26 mouse cellular contexts compared by ENCODE assay signal in the genomic region with DNA sequence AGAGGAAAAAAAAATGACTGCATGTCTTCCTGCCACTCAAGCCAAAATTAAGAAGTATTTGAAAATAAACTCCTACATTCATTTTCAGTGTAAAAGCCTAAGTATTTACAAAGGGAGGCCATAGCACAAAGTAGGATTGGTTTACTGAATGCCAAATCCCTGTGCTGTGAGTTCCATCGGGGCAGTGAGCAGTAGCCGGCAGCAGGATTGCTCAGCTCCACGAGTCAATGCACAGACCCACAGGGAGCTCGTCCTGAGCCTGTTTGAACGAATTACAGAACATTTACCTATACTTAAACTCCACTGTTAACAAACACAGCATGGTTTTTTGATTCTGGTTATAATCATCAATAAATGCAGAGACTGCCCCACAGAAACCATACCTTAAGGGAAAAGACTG. TPM values are rescaled to one million over a fixed set of nuclear protein-coding genes. Genes with fewer than 3 reads are reported as not detected.
DNase-seq lines count a peak whose midpoint lies in the region; ATAC-seq lines count a peak whose summit lies in the region.
"Had no signal": no experiment of that assay in that cellular context is flagged by ENCODE, and none has a peak within 500 bp of the region (broad histone marks: within the 10 kb centered on the region; RNA-seq: fewer than 3 reads in every experiment).

No protein-coding gene starts in this region.

- H3K9ac ChIP-seq in kidney, embryonic 16.5 days (replicated peaks; ENCODE audit: low read length): no peak overlapping the region
- H3K9ac ChIP-seq in midbrain, embryonic 11.5 days (ENCODE audit: low read length): no peak overlapping the region
- no peak overlapping the region for H3K9ac ChIP-seq in midbrain, embryonic 13.5 days (replicated peaks)
- no peak overlapping the region for H3K9ac ChIP-seq in forebrain, embryonic 11.5 days (ENCODE audit: low read length)
- H3K9ac ChIP-seq: embryonic facial prominence, embryonic 13.5 days; embryonic facial prominence, embryonic 15.5 days; forebrain, embryonic 13.5 days; forebrain, embryonic 15.5 days; forebrain, postnatal 0 days had no signal

- peak; percentile 42 for DNase-seq in kidney, adult 9 months
- no peak for DNase-seq in kidney, adult 8-10 months
- DNase-seq in kidney, postnatal 14 days: no peak
- peak; percentile 28 for DNase-seq in midbrain, embryonic 11.5 days (ENCODE audit: low spot score, missing footprints)
- DNase-seq in brain, adult 2 months (ENCODE audit: low read depth, low spot score): peak; percentile 5
- DNase-seq in forebrain, embryonic 11.5 days (ENCODE audit: low spot score): no peak
- DNase-seq: adrenal gland, adult 8-10 months; adrenal gland, postnatal 14 days; adrenal gland, postnatal 36 days; cerebellum, adult 11 months; cerebellum, adult 18-20 months; cerebellum, adult 8-10 months; cerebellum, adult 9-11 months; cerebellum, postnatal 14 days; cerebellum, postnatal 36 days; embryo, embryonic 11 days; forebrain, postnatal 0 days had no signal

- H3K4me2 ChIP-seq in kidney, embryonic 16.5 days (replicated peaks; ENCODE audit: low read depth, low read length): no peak overlapping the region
- no peak overlapping the region for H3K4me2 ChIP-seq in midbrain, embryonic 11.5 days
- no peak overlapping the region for H3K4me2 ChIP-seq in midbrain, embryonic 13.5 days (replicated peaks)
- no peak overlapping the region for H3K4me2 ChIP-seq in forebrain, embryonic 11.5 days (ENCODE audit: low read depth, low read length, severe bottlenecking)
- H3K4me2 ChIP-seq: embryonic facial prominence, embryonic 13.5 days; embryonic facial prominence, embryonic 15.5 days; forebrain, embryonic 13.5 days; forebrain, embryonic 15.5 days had no signal

- H3K36me3 ChIP-seq in kidney, embryonic 16.5 days (ENCODE audit: insufficient read depth, low read length): peaks cover 14% of the 10 kb centered on the region
- no peaks in the 10 kb centered on the region for H3K36me3 ChIP-seq in midbrain, embryonic 11.5 days (ENCODE audit: control insufficient read depth, insufficient read depth, low read length)
- peaks cover 15% of the 10 kb centered on the region for H3K36me3 ChIP-seq in midbrain, embryonic 13.5 days
- no peaks in the 10 kb centered on the region for H3K36me3 ChIP-seq in forebrain, embryonic 11.5 days (ENCODE audit: control insufficient read depth, insufficient read depth, low read length)

- peaks cover 17% of the 10 kb centered on the region; the same call in 1 of the 2 replicates for H3K4me1 ChIP-seq in kidney, embryonic 16.5 days (ENCODE audit: insufficient read depth, low read length)
- no peaks in the 10 kb centered on the region for H3K4me1 ChIP-seq in midbrain, embryonic 11.5 days (ENCODE audit: control insufficient read depth, insufficient read depth, low read length)
- no peaks in the 10 kb centered on the region for H3K4me1 ChIP-seq in midbrain, embryonic 13.5 days (replicated peaks)
- no peaks in the 10 kb centered on the region for H3K4me1 ChIP-seq in forebrain, embryonic 11.5 days (replicated peaks; ENCODE audit: control insufficient read depth, insufficient read depth, low read length)
- H3K4me1 ChIP-seq: embryonic facial prominence, embryonic 13.5 days; embryonic facial prominence, embryonic 15.5 days; forebrain, embryonic 10.5 days; forebrain, embryonic 13.5 days; forebrain, embryonic 15.5 days had no signal

- no peak overlapping the region for H3K4me3 ChIP-seq in kidney, embryonic 16.5 days (ENCODE audit: low read length)
- H3K4me3 ChIP-seq in midbrain, embryonic 11.5 days (ENCODE audit: low read depth, low read length): no peak overlapping the region
- no peak overlapping the region for H3K4me3 ChIP-seq in midbrain, embryonic 13.5 days (replicated peaks)
- no peak overlapping the region for H3K4me3 ChIP-seq in forebrain, embryonic 11.5 days (ENCODE audit: low read depth, low read length)
- H3K4me3 ChIP-seq: embryonic facial prominence, embryonic 13.5 days; embryonic facial prominence, embryonic 15.5 days; erythroblast, embryonic 14.5 days; forebrain, embryonic 10.5 days; forebrain, embryonic 13.5 days; forebrain, embryonic 15.5 days had no signal

- ATAC-seq in kidney, embryonic 16.5 days (ENCODE audit: low FRiP score, low TSS enrichment): 0 out of 2 replicates have a peak, but pooled peaks have one; percentile 47
- no peak for ATAC-seq in midbrain, embryonic 11.5 days (ENCODE audit: low FRiP score)
- ATAC-seq in midbrain, embryonic 13.5 days: no peak
- ATAC-seq in forebrain, embryonic 11.5 days (replicated peaks; ENCODE audit: low FRiP score): no peak
- ATAC-seq: activated CD4-positive, CD25-positive, alpha-beta regulatory T cell, adult 4 months; forebrain, embryonic 13.5 days; forebrain, embryonic 15.5 days; forebrain, postnatal 0 days had no signal

- 43% methylated on average over 5 of the region's 5 CpGs for WGBS in kidney, embryonic 16.5 days
- WGBS in midbrain, embryonic 11.5 days: 75% methylated on average over 5 of the region's 5 CpGs
- 82% methylated on average over 5 of the region's 5 CpGs for WGBS in midbrain, embryonic 13.5 days
- WGBS in forebrain, embryonic 11.5 days: 86% methylated on average over 5 of the region's 5 CpGs

- H3K9me3 ChIP-seq in kidney, embryonic 16.5 days (ENCODE audit: low read length): no peaks in the 10 kb centered on the region
- no peaks in the 10 kb centered on the region for H3K9me3 ChIP-seq in midbrain, embryonic 11.5 days (ENCODE audit: control insufficient read depth, low read length)
- no peaks in the 10 kb centered on the region for H3K9me3 ChIP-seq in midbrain, embryonic 13.5 days
- H3K9me3 ChIP-seq in forebrain, embryonic 11.5 days (ENCODE audit: control insufficient read depth, low read length): no peaks in the 10 kb centered on the region
- H3K9me3 ChIP-seq: embryonic facial prominence, embryonic 13.5 days; embryonic facial prominence, embryonic 15.5 days; forebrain, embryonic 10.5 days; forebrain, embryonic 13.5 days; forebrain, embryonic 15.5 days had no signal

- H3K27me3 ChIP-seq in kidney, embryonic 16.5 days (ENCODE audit: insufficient read depth, low read length): no peaks in the 10 kb centered on the region
- no peaks in the 10 kb centered on the region for H3K27me3 ChIP-seq in midbrain, embryonic 11.5 days (ENCODE audit: control insufficient read depth, insufficient read depth, low read length)
- no peaks in the 10 kb centered on the region for H3K27me3 ChIP-seq in midbrain, embryonic 13.5 days
- H3K27me3 ChIP-seq in forebrain, embryonic 11.5 days (ENCODE audit: control insufficient read depth, insufficient read depth, low read length): no peaks in the 10 kb centered on the region
- H3K27me3 ChIP-seq: embryonic facial prominence, embryonic 13.5 days; embryonic facial prominence, embryonic 15.5 days; forebrain, embryonic 13.5 days; forebrain, embryonic 15.5 days had no signal

- H3K27ac ChIP-seq in kidney, embryonic 16.5 days (ENCODE audit: low read length): peak overlapping the region; percentile 48
- no peak overlapping the region for H3K27ac ChIP-seq in midbrain, embryonic 11.5 days (ENCODE audit: low read depth, low read length)
- H3K27ac ChIP-seq in midbrain, embryonic 13.5 days: no peak overlapping the region
- H3K27ac ChIP-seq in forebrain, embryonic 11.5 days (ENCODE audit: low read depth, low read length): no peak overlapping the region
- H3K27ac ChIP-seq: embryonic facial prominence, embryonic 13.5 days; embryonic facial prominence, embryonic 15.5 days; forebrain, embryonic 10.5 days; forebrain, embryonic 13.5 days; forebrain, embryonic 15.5 days had no signal

RNA-seq across cellular contexts. Expression of a gene that starts 25.5 kb away (rescaled TPM):
- 232 and 240 TPM in 2 replicates for polyA plus RNA-seq in kidney, embryonic 16.5 days (2015; fragmentation: Nextera tagmentation; extraction: Ambion mirVana)
- polyA plus RNA-seq in midbrain, embryonic 11.5 days (2014; fragmentation: Nextera tagmentation; extraction: Ambion mirVana): 35.5 and 36.7 TPM in 2 replicates
- polyA plus RNA-seq in midbrain, embryonic 13.5 days (2015; fragmentation: Nextera tagmentation; extraction: Ambion mirVana): 90.1 and 91.0 TPM in 2 replicates
- polyA plus RNA-seq in forebrain, embryonic 11.5 days (2014; fragmentation: Nextera tagmentation; extraction: Ambion mirVana): 14.3 and 17.8 TPM in 2 replicates
- polyA plus RNA-seq: erythroblast, embryonic 14.5 days had no signal

Comparison
In these comparisons a context has a peak if more than half of its experiments do, and no peak if none do; other contexts are left out.
1. DNase-seq: peak in kidney, adult 9 months (single experiment), midbrain, embryonic 11.5 days (single experiment) and brain, adult 2 months (single experiment); none in kidney, adult 8-10 months (0 of 2), kidney, postnatal 14 days (single experiment) and forebrain, embryonic 11.5 days (single experiment).